Mouse (Mus musculus) liver, embryonic 14.5 days (tissue): Measurements from ENCODE around the gene Gm20379.

Experiments used
- CTCF ChIP-seq: IDR thresholded peaks from 2 replicates; pipeline ENCODE4 v1.5.1; 2016; ENCODE audit warnings: antibody characterized with exemption, low read depth, control low read depth
- EP300 ChIP-seq: IDR thresholded peaks from 2 replicates; pipeline ENCODE4 v1.6.1; 2016; ENCODE audit warnings: antibody characterized with exemption, low read depth

GRCm38 (mm10) chr13:92301754-92302153 lies 4.0 kb upstream of the Gm20379 start:
- TF ChIP-seq CTCF (no peak), EP300 (no peak)
